15 mouse cellular contexts compared by ENCODE assay signal in the genomic region with DNA sequence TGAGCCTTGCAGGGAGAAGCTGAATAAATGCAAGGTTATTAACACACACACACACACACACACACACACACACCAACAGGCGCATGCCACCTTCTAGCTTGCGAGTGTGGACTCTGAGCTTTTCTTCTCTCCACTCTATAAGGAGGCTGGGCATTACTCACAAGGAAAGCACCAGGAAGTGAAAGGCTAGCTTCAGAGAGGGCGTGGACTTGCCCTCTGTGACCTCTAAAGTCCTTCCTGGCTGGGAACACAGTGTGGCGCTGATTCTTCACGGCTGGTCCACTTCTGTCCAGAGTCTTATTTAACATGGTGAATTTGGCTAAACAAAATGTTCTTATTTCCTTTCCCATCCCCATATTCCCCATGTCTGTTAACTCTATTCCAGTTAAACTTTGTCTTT.
DNase-seq lines count a peak whose midpoint lies in the region; ATAC-seq and TF ChIP-seq lines count a peak whose summit lies in the region.
"Had no signal": no experiment of that assay in that cellular context is flagged by ENCODE, and none has a peak within 500 bp of the region (broad histone marks: within the 10 kb centered on the region; RNA-seq: fewer than 3 reads in every experiment).

No protein-coding gene starts in this region.

- H3K9me3 ChIP-seq in liver, embryonic 14.5 days (ENCODE audit: control insufficient read depth, low read length): no peaks in the 10 kb centered on the region
- H3K9me3 ChIP-seq in liver, embryonic 11.5 days (ENCODE audit: control insufficient read depth, low read length): no peaks in the 10 kb centered on the region
- H3K9me3 ChIP-seq: liver, embryonic 15.5 days; midbrain, embryonic 12.5 days had no signal

- no peaks in the 10 kb centered on the region for H3K36me3 ChIP-seq in liver, embryonic 14.5 days (replicated peaks; ENCODE audit: control insufficient read depth, insufficient read depth, low read depth)
- H3K36me3 ChIP-seq in liver, embryonic 11.5 days (ENCODE audit: control insufficient read depth, insufficient read depth, low read length): no peaks in the 10 kb centered on the region
- H3K36me3 ChIP-seq: liver, embryonic 15.5 days; midbrain, embryonic 12.5 days had no signal

- no peak for TF ChIP-seq EP300 in liver, embryonic 14.5 days (IDR thresholded peaks at IDR 0.05; ENCODE audit: low read depth)

- H3K27ac ChIP-seq in liver, embryonic 14.5 days: no peak overlapping the region
- H3K27ac ChIP-seq in liver, embryonic 11.5 days (ENCODE audit: low read depth, low read length): no peak overlapping the region
- H3K27ac ChIP-seq: heart, adult 2 months; left cerebral cortex, adult 2 months; liver, embryonic 15.5 days; midbrain, embryonic 12.5 days had no signal

- WGBS in liver, embryonic 14.5 days (ENCODE audit: insufficient replicate concordance): 56% methylated on average over 5 of the region's 5 CpGs
- 70% methylated on average over 5 of the region's 5 CpGs for WGBS in liver, embryonic 11.5 days

- H3K27me3 ChIP-seq in liver, embryonic 14.5 days (ENCODE audit: control insufficient read depth, insufficient read depth, low read length): no peaks in the 10 kb centered on the region
- H3K27me3 ChIP-seq in liver, embryonic 11.5 days (replicated peaks; ENCODE audit: control insufficient read depth, insufficient read depth, low read length): no peaks in the 10 kb centered on the region
- H3K27me3 ChIP-seq: liver, embryonic 15.5 days; midbrain, embryonic 12.5 days had no signal

- no peaks in the 10 kb centered on the region for H3K4me1 ChIP-seq in liver, embryonic 14.5 days (replicated peaks; ENCODE audit: control insufficient read depth in 2 of 2, insufficient read depth in 2 of 2, low read length in 1 of 2)
- H3K4me1 ChIP-seq in liver, embryonic 11.5 days (replicated peaks; ENCODE audit: control insufficient read depth, insufficient read depth, low read length): no peaks in the 10 kb centered on the region
- H3K4me1 ChIP-seq: liver, embryonic 15.5 days; midbrain, embryonic 12.5 days had no signal

- DNase-seq in adrenal gland, postnatal 14 days: peak; percentile 19
- no peak for DNase-seq in adrenal gland, adult 2 months
- DNase-seq in liver, embryonic 14.5 days (ENCODE audit: low read depth in 3 of 3, low spot score in 3 of 3): no peak
- DNase-seq in liver, embryonic 11.5 days (ENCODE audit: low spot score): no peak
- peak; percentile 55 for DNase-seq in lung, postnatal 10 days
- peak; percentile 45 for DNase-seq in yolk sac, embryonic 10.5 days (ENCODE audit: low spot score)
- DNase-seq in spleen, postnatal 14 days (ENCODE audit: low spot score in 2 of 2): no peak
- DNase-seq in gastrocnemius, adult 18-20 months (ENCODE audit: low spot score): no peak
- DNase-seq: cerebellum, adult 2 months; heart, postnatal 4 days had no signal

- ATAC-seq in liver, embryonic 14.5 days (ENCODE audit: insufficient read depth): no peak
- ATAC-seq in liver, embryonic 11.5 days (replicated peaks; ENCODE audit: low FRiP score): no peak
- ATAC-seq: forebrain, embryonic 16.5 days had no signal

- no peak overlapping the region for H3K9ac ChIP-seq in liver, embryonic 14.5 days (replicated peaks)
- no peak overlapping the region for H3K9ac ChIP-seq in liver, embryonic 11.5 days (ENCODE audit: low read depth, low read length)
- H3K9ac ChIP-seq: liver, embryonic 15.5 days; midbrain, embryonic 12.5 days had no signal

- no peak overlapping the region for H3K4me2 ChIP-seq in liver, embryonic 14.5 days (ENCODE audit: low read depth)
- H3K4me2 ChIP-seq in liver, embryonic 11.5 days: no peak overlapping the region
- H3K4me2 ChIP-seq: liver, embryonic 15.5 days; midbrain, embryonic 12.5 days had no signal

- H3K4me3 ChIP-seq in liver, embryonic 14.5 days (ENCODE audit: insufficient read depth in 1 of 2, low read depth in 2 of 2, low read length in 2 of 2): no peak overlapping the region
- H3K4me3 ChIP-seq in liver, embryonic 11.5 days (ENCODE audit: low read depth, low read length): no peak overlapping the region
- H3K4me3 ChIP-seq: heart, adult 2 months; left cerebral cortex, adult 2 months; liver, embryonic 15.5 days; midbrain, embryonic 12.5 days had no signal

- TF ChIP-seq CTCF in liver, embryonic 14.5 days (IDR thresholded peaks at IDR 0.05; ENCODE audit: low read depth): 0 out of 2 replicates have a peak, but pooled peaks have one; percentile 13

Comparison
In these comparisons a context has a peak if more than half of its experiments do, and no peak if none do; other contexts are left out.
1. DNase-seq: peak in adrenal gland, postnatal 14 days (single experiment), lung, postnatal 10 days (single experiment) and yolk sac, embryonic 10.5 days (single experiment); none in adrenal gland, adult 2 months (single experiment), liver, embryonic 14.5 days (0 of 3), liver, embryonic 11.5 days (single experiment), spleen, postnatal 14 days (0 of 2) and gastrocnemius, adult 18-20 months (single experiment).